Mouse (Mus musculus) embryonic fibroblast, embryonic 13.5 days (primary cell): Measurements from ENCODE around the gene Hist1h3g.

Experiments
- CTCF ChIP-seq: IDR thresholded peaks from 2 replicates; pipeline ENCODE4 v1.5.1; 2011; ENCODE audit warnings: mild to moderate bottlenecking, control low read depth, low read length, moderate library complexity, borderline replicate concordance; ENCODE audit not compliant: insufficient read depth
- POLR2A ChIP-seq: IDR thresholded peaks from 2 replicates; pipeline ENCODE4 v1.6.1; 2011; ENCODE audit warnings: low read depth, mild to moderate bottlenecking, control low read depth, low read length, moderate library complexity

DNA sequence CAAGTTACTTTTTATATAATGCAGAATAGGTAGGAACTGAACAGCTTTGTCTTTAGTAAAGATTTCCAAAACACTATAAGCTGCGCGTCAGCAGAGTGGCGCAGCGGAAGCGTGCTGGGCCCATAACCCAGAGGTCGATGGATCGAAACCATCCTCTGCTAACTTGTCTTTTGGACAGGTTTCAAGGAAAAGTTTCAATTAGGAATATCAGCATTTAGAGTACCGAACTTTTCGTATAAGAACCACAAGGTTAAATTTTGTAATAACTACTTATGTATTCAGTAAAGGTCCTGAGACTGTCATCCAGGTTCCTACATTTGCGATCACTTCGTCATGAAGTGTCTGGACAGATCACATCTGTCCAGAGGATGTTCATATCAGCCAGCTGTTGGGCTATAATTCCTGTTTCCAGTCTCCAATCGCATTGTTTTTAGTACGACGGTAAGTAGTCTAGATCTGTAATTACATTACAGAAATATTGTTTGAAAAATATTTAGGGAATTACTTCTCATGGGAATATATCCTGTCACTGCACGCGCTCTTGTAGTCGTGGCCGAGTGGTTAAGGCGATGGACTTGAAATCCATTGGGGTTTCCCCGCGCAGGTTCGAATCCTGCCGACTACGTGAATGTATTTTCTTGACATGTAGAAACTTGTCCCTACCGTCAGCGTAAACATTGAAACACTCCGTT is 17.5 kb upstream of the Hist1h3g start:
- TF ChIP-seq CTCF (no peak), POLR2A (no peak)
